ENCODE assay signal across 20 mouse cellular contexts in the genomic region with DNA sequence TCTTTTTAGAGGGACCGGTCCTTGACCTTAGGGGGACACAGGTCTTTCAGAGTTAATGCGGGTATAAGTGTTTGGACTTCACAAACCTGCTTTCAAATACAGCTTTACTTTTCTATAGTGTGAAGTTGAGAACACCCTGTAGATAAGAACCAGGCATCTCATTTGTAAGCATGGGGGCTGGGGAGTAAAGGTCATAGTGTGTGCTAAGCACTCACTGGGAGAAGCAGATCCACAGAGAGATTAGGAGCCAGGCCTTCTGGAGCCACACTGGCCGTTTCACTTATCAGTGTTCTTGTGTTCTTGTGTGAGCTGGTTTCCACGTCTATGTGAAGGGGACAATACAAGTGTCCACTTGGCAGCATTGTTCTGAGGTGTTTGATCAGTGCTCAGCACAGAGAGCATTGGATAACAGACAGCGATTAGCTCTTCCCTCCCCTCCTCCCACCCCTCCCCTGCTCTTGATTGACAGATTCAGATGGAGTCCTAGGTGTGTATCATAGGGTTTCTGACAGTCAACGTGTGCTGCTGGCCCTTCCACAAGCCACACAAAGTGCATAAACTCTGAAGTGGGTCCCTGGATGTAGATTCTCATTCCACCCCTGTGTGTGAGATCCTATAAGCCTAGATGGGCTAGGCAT. TPM values are rescaled to one million over a fixed set of nuclear protein-coding genes. Genes with fewer than 3 reads are reported as not detected.
DNase-seq lines count a peak whose midpoint lies in the region; ATAC-seq and TF ChIP-seq lines count a peak whose summit lies in the region.
"Had no signal": no experiment of that assay in that cellular context is flagged by ENCODE, and none has a peak within 500 bp of the region (broad histone marks: within the 10 kb centered on the region; RNA-seq: fewer than 3 reads in every experiment).

No protein-coding gene starts in this region.

- peaks cover 14% of the 10 kb centered on the region for H3K4me1 ChIP-seq in liver, embryonic 11.5 days (replicated peaks; ENCODE audit: control insufficient read depth, insufficient read depth, low read length)
- 0 out of 2 replicates have a peak, but pooled peaks cover 2% of the 10 kb centered on the region for H3K4me1 ChIP-seq in liver, postnatal 0 days (ENCODE audit: insufficient read depth)
- H3K4me1 ChIP-seq in midbrain, embryonic 13.5 days (replicated peaks): peaks cover 13% of the 10 kb centered on the region
- H3K4me1 ChIP-seq in midbrain, embryonic 14.5 days (ENCODE audit: control insufficient read depth, insufficient read depth, low read length): peaks cover 11% of the 10 kb centered on the region; the same call in 1 of the 2 replicates
- no peaks in the 10 kb centered on the region for H3K4me1 ChIP-seq in intestine, postnatal 0 days (replicated peaks; ENCODE audit: control insufficient read depth, insufficient read depth, low read length)

- H3K9me3 ChIP-seq in liver, embryonic 11.5 days (ENCODE audit: control insufficient read depth, low read length): no peaks in the 10 kb centered on the region
- no peaks in the 10 kb centered on the region for H3K9me3 ChIP-seq in liver, postnatal 0 days (ENCODE audit: low read length)
- no peaks in the 10 kb centered on the region for H3K9me3 ChIP-seq in midbrain, embryonic 13.5 days
- H3K9me3 ChIP-seq in midbrain, embryonic 14.5 days (ENCODE audit: control insufficient read depth, low read length): no peaks in the 10 kb centered on the region
- H3K9me3 ChIP-seq in intestine, postnatal 0 days (ENCODE audit: control insufficient read depth): no peaks in the 10 kb centered on the region
- H3K9me3 ChIP-seq: embryonic facial prominence, embryonic 10.5 days; forebrain, embryonic 13.5 days; heart, embryonic 13.5 days had no signal

- no peak for DNase-seq in liver, embryonic 11.5 days (ENCODE audit: low spot score)
- DNase-seq in liver, postnatal 0 days: no peak
- DNase-seq in midbrain, embryonic 14.5 days: no peak
- no peak for DNase-seq in gastrocnemius, postnatal 14 days
- DNase-seq in kidney, postnatal 25 days: no peak
- DNase-seq: adrenal gland, adult 8-10 months; adrenal gland, postnatal 36 days; cerebellum, adult 2 months; cerebellum, postnatal 10 days; forebrain, postnatal 0 days; gastrocnemius, adult 2 months; gastrocnemius, postnatal 36 days; heart, adult 11 months; heart, postnatal 36 days had no signal

- no peak for TF ChIP-seq EP300 in liver, postnatal 0 days (IDR thresholded peaks at IDR 0.05; ENCODE audit: low read depth)

- WGBS in liver, embryonic 11.5 days: 37% methylated on average over 6 of the region's 6 CpGs
- 45% methylated on average over 6 of the region's 6 CpGs for WGBS in liver, postnatal 0 days (ENCODE audit: insufficient replicate concordance)
- 48% methylated on average over 6 of the region's 6 CpGs for WGBS in midbrain, embryonic 13.5 days
- 40% methylated on average over 6 of the region's 6 CpGs for WGBS in midbrain, embryonic 14.5 days
- 40% methylated on average over 6 of the region's 6 CpGs for WGBS in intestine, postnatal 0 days

- no peaks in the 10 kb centered on the region for H3K36me3 ChIP-seq in liver, embryonic 11.5 days (ENCODE audit: control insufficient read depth, insufficient read depth, low read length)
- H3K36me3 ChIP-seq in liver, postnatal 0 days (replicated peaks; ENCODE audit: insufficient read depth, low read length): no peaks in the 10 kb centered on the region
- H3K36me3 ChIP-seq in midbrain, embryonic 13.5 days: no peaks in the 10 kb centered on the region
- H3K36me3 ChIP-seq in midbrain, embryonic 14.5 days (ENCODE audit: control insufficient read depth, insufficient read depth, low read length): no peaks in the 10 kb centered on the region
- H3K36me3 ChIP-seq in intestine, postnatal 0 days (ENCODE audit: control insufficient read depth, insufficient read depth): no peaks in the 10 kb centered on the region
- H3K36me3 ChIP-seq: embryonic facial prominence, embryonic 10.5 days; heart, embryonic 13.5 days had no signal

- H3K4me2 ChIP-seq in liver, embryonic 11.5 days: no peak overlapping the region
- no peak overlapping the region for H3K4me2 ChIP-seq in liver, postnatal 0 days (ENCODE audit: low read depth, low read length)
- H3K4me2 ChIP-seq in midbrain, embryonic 13.5 days (replicated peaks): no peak overlapping the region
- no peak overlapping the region for H3K4me2 ChIP-seq in midbrain, embryonic 14.5 days (ENCODE audit: low read length)
- no peak overlapping the region for H3K4me2 ChIP-seq in intestine, postnatal 0 days (replicated peaks; ENCODE audit: low read depth)
- H3K4me2 ChIP-seq: forebrain, embryonic 13.5 days; heart, embryonic 13.5 days; hindbrain, embryonic 14.5 days had no signal

- H3K27ac ChIP-seq in liver, embryonic 11.5 days (ENCODE audit: low read depth, low read length): no peak overlapping the region
- no peak overlapping the region for H3K27ac ChIP-seq in liver, postnatal 0 days (ENCODE audit: low read depth)
- H3K27ac ChIP-seq in midbrain, embryonic 13.5 days: no peak overlapping the region
- no peak overlapping the region for H3K27ac ChIP-seq in midbrain, embryonic 14.5 days (replicated peaks; ENCODE audit: low read depth, low read length)
- H3K27ac ChIP-seq in intestine, postnatal 0 days (ENCODE audit: low read depth, low read length): no peak overlapping the region
- H3K27ac ChIP-seq: embryonic facial prominence, embryonic 10.5 days; forebrain, embryonic 13.5 days; gastrocnemius, adult 2 months; heart, embryonic 13.5 days; hindbrain, embryonic 14.5 days had no signal

- no peak overlapping the region for H3K9ac ChIP-seq in liver, embryonic 11.5 days (ENCODE audit: low read depth, low read length)
- H3K9ac ChIP-seq in liver, postnatal 0 days (replicated peaks): no peak overlapping the region
- H3K9ac ChIP-seq in midbrain, embryonic 13.5 days (replicated peaks): no peak overlapping the region
- H3K9ac ChIP-seq in midbrain, embryonic 14.5 days (replicated peaks; ENCODE audit: low read length): no peak overlapping the region
- no peak overlapping the region for H3K9ac ChIP-seq in intestine, postnatal 0 days (ENCODE audit: low read depth, low read length)
- H3K9ac ChIP-seq: forebrain, embryonic 13.5 days; forebrain, postnatal 0 days; heart, embryonic 13.5 days; hindbrain, embryonic 14.5 days had no signal

- ATAC-seq in liver, embryonic 11.5 days (replicated peaks; ENCODE audit: low FRiP score): peak; percentile 44
- no peak for ATAC-seq in liver, postnatal 0 days
- ATAC-seq in midbrain, embryonic 13.5 days: peak; percentile 32
- no peak for ATAC-seq in midbrain, embryonic 14.5 days (ENCODE audit: low FRiP score, low TSS enrichment)
- peak; percentile 69 for ATAC-seq in intestine, postnatal 0 days
- ATAC-seq: forebrain, embryonic 13.5 days; forebrain, postnatal 0 days had no signal

- intact Hi-C loops in gastrocnemius, postnatal 14 days (cut with DNase I; ENCODE audit: low total_unique reads): no loop called here

- no peaks in the 10 kb centered on the region for H3K27me3 ChIP-seq in liver, embryonic 11.5 days (replicated peaks; ENCODE audit: control insufficient read depth, insufficient read depth, low read length)
- H3K27me3 ChIP-seq in liver, postnatal 0 days (ENCODE audit: insufficient read depth, low read length): no peaks in the 10 kb centered on the region
- peaks cover 9% of the 10 kb centered on the region; the same call in 1 of the 2 replicates for H3K27me3 ChIP-seq in midbrain, embryonic 13.5 days
- H3K27me3 ChIP-seq in midbrain, embryonic 14.5 days (ENCODE audit: control insufficient read depth, insufficient read depth, low read length): no peaks in the 10 kb centered on the region
- no peaks in the 10 kb centered on the region for H3K27me3 ChIP-seq in intestine, postnatal 0 days (replicated peaks; ENCODE audit: control insufficient read depth, insufficient read depth, low read length)
- H3K27me3 ChIP-seq: forebrain, embryonic 13.5 days had no signal

- TF ChIP-seq CTCF in liver, postnatal 0 days (IDR thresholded peaks at IDR 0.05; ENCODE audit: low read depth): no peak
- TF ChIP-seq CTCF in intestine, postnatal 0 days (IDR thresholded peaks at IDR 0.05; ENCODE audit: low read depth): no peak

- no peak overlapping the region for H3K4me3 ChIP-seq in liver, embryonic 11.5 days (ENCODE audit: low read depth, low read length)
- no peak overlapping the region for H3K4me3 ChIP-seq in liver, postnatal 0 days (ENCODE audit: low read depth, low read length)
- H3K4me3 ChIP-seq in midbrain, embryonic 13.5 days (replicated peaks): no peak overlapping the region
- no peak overlapping the region for H3K4me3 ChIP-seq in midbrain, embryonic 14.5 days (replicated peaks; ENCODE audit: low read depth, low read length)
- H3K4me3 ChIP-seq in intestine, postnatal 0 days (ENCODE audit: low read depth, low read length): no peak overlapping the region
- H3K4me3 ChIP-seq: embryonic facial prominence, embryonic 10.5 days; forebrain, embryonic 13.5 days; gastrocnemius, adult 2 months; heart, embryonic 13.5 days had no signal

RNA-seq across cellular contexts. Expression of gene Bend4, which starts 14.8 kb away (rescaled TPM):
- 6.6 and 6.7 TPM in 2 replicates for polyA plus RNA-seq in liver, embryonic 11.5 days (2014; fragmentation: Nextera tagmentation; extraction: Ambion mirVana)
- polyA plus RNA-seq in liver, postnatal 0 days (2015; fragmentation: Nextera tagmentation; extraction: Ambion mirVana): 0.18 and 0.25 TPM in 2 replicates
- 10.3 and 10.6 TPM in 2 replicates for polyA plus RNA-seq in midbrain, embryonic 13.5 days (2015; fragmentation: Nextera tagmentation; extraction: Ambion mirVana)
- polyA plus RNA-seq in midbrain, embryonic 14.5 days (2014; fragmentation: Nextera tagmentation; extraction: Ambion mirVana): 15.4 and 15.6 TPM in 2 replicates
- 4.9 and 5.3 TPM in 2 replicates for polyA plus RNA-seq in intestine, postnatal 0 days (2015; fragmentation: Nextera tagmentation; extraction: Ambion mirVana)
- under 1 TPM; 0.82 to 0.97 TPM for total RNA-seq in gastrocnemius, postnatal 14 days (2021)

Comparison
In these comparisons a context has a peak if more than half of its experiments do, and no peak if none do; other contexts are left out.
1. ATAC-seq: peak in liver, embryonic 11.5 days (single experiment), midbrain, embryonic 13.5 days (single experiment) and intestine, postnatal 0 days (single experiment); none in liver, postnatal 0 days (single experiment) and midbrain, embryonic 14.5 days (single experiment).